Comparison of ENCODE assay signal across 8 mouse cellular contexts in genomic region chr9:31912921-31913738, GRCm38 (mm10). TPM values are rescaled to one million over a fixed set of nuclear protein-coding genes. Genes with fewer than 3 reads are reported as not detected.
DNase-seq lines count a peak whose midpoint lies in the region; ATAC-seq and TF ChIP-seq lines count a peak whose summit lies in the region.

TSS of gene Barx2 (minus strand) at chr9:31913462.

- TF ChIP-seq CTCF in intestine, postnatal 0 days (IDR thresholded peaks at IDR 0.05; ENCODE audit: low read depth), result peak; percentile 84
- TF ChIP-seq CTCF in stomach, postnatal 0 days (IDR thresholded peaks at IDR 0.05; ENCODE audit: low read depth), result peak; percentile 77

- H3K4me3 ChIP-seq in embryonic facial prominence, embryonic 10.5 days, result peak within 1 kb of the TSS; percentile 68
- H3K4me3 ChIP-seq in intestine, postnatal 0 days (ENCODE audit: low read depth, low read length), result peak within 1 kb of the TSS; percentile 58
- H3K4me3 ChIP-seq in midbrain, embryonic 11.5 days (ENCODE audit: low read depth, low read length), result peak within 1 kb of the TSS; percentile 51
- H3K4me3 ChIP-seq in stomach, postnatal 0 days (ENCODE audit: low read depth, low read length), result peak within 1 kb of the TSS; percentile 55

- under 1% methylated on average over 81 of the region's 81 CpGs for WGBS in embryonic facial prominence, embryonic 10.5 days
- WGBS in intestine, postnatal 0 days, result under 1% methylated on average over 81 of the region's 81 CpGs
- under 1% methylated on average over 81 of the region's 81 CpGs for WGBS in midbrain, embryonic 11.5 days
- WGBS in stomach, postnatal 0 days, result under 1% methylated on average over 79 of the region's 81 CpGs

- peak; percentile 36 for ATAC-seq in granulocyte monocyte progenitor cell, adult 5-6 weeks (replicated peaks; ENCODE audit: poor library complexity, severe bottlenecking)
- ATAC-seq in intestine, postnatal 0 days, result peak; percentile 80
- peak; percentile 76 for ATAC-seq in midbrain, embryonic 11.5 days (ENCODE audit: low FRiP score)
- ATAC-seq in stomach, postnatal 0 days (ENCODE audit: low FRiP score, low TSS enrichment), result peak; percentile 80
- no peak for ATAC-seq in megakaryocyte-erythroid progenitor cell, adult 5-6 weeks (replicated peaks; ENCODE audit: low FRiP score, low TSS enrichment, poor library complexity, severe bottlenecking)

- no peaks in the 10 kb centered on the region for H3K36me3 ChIP-seq in embryonic facial prominence, embryonic 10.5 days (replicated peaks)
- H3K36me3 ChIP-seq in intestine, postnatal 0 days (ENCODE audit: control insufficient read depth, insufficient read depth), result no peaks in the 10 kb centered on the region
- H3K36me3 ChIP-seq in midbrain, embryonic 11.5 days (ENCODE audit: control insufficient read depth, insufficient read depth, low read length), result no peaks in the 10 kb centered on the region
- H3K36me3 ChIP-seq in stomach, postnatal 0 days (ENCODE audit: control insufficient read depth, insufficient read depth, low read length), result no peaks in the 10 kb centered on the region

- peak; percentile 71 for DNase-seq in adrenal gland, postnatal 10 days
- DNase-seq in embryonic facial prominence, embryonic 10.5 days (ENCODE audit: low spot score), result peak; percentile 81
- peak; percentile 71 to 79 for DNase-seq in left cerebral cortex, postnatal 36 days (ENCODE audit: low spot score in 2 of 2)
- DNase-seq in midbrain, embryonic 11.5 days (ENCODE audit: low spot score, missing footprints), result peak; percentile 96
- DNase-seq in stomach, postnatal 0 days (ENCODE audit: low spot score), result peak; percentile 80

- H3K9ac ChIP-seq in intestine, postnatal 0 days (ENCODE audit: low read depth, low read length), result peak within 1 kb of the TSS; percentile 17; the same call in 1 of the 2 replicates
- H3K9ac ChIP-seq in midbrain, embryonic 11.5 days (ENCODE audit: low read length), result 0 out of 2 replicates have a peak within 1 kb of the TSS, but pooled peaks have one; percentile 9
- H3K9ac ChIP-seq in stomach, postnatal 0 days (ENCODE audit: low read length), result peak within 1 kb of the TSS; percentile 56

- peak within 1 kb of the TSS; percentile 74 for H3K4me2 ChIP-seq in intestine, postnatal 0 days (replicated peaks; ENCODE audit: low read depth)
- H3K4me2 ChIP-seq in midbrain, embryonic 11.5 days, result peak within 1 kb of the TSS; percentile 97
- H3K4me2 ChIP-seq in stomach, postnatal 0 days (replicated peaks; ENCODE audit: low read depth), result peak within 1 kb of the TSS; percentile 85

- H3K27ac ChIP-seq in embryonic facial prominence, embryonic 10.5 days (replicated peaks), result peak within 1 kb of the TSS; percentile 44; the same call in 1 of the 2 replicates
- H3K27ac ChIP-seq in intestine, postnatal 0 days (ENCODE audit: low read depth, low read length), result no peak within 1 kb of the TSS
- no peak within 1 kb of the TSS for H3K27ac ChIP-seq in midbrain, embryonic 11.5 days (ENCODE audit: low read depth, low read length)
- H3K27ac ChIP-seq in stomach, postnatal 0 days (replicated peaks), result no peak within 1 kb of the TSS; the same call in 1 of the 2 replicates

- H3K4me1 ChIP-seq in embryonic facial prominence, embryonic 10.5 days, result peaks cover 33% of the 10 kb centered on the region
- H3K4me1 ChIP-seq in intestine, postnatal 0 days (replicated peaks; ENCODE audit: control insufficient read depth, insufficient read depth, low read length), result no peaks in the 10 kb centered on the region
- H3K4me1 ChIP-seq in midbrain, embryonic 11.5 days (ENCODE audit: control insufficient read depth, insufficient read depth, low read length), result peaks cover 15% of the 10 kb centered on the region
- H3K4me1 ChIP-seq in stomach, postnatal 0 days (replicated peaks; ENCODE audit: control insufficient read depth, insufficient read depth), result no peaks in the 10 kb centered on the region; the same call in 1 of the 2 replicates

- intact Hi-C loops in left cerebral cortex, postnatal 36 days (cut with DNase I), result loop anchor here (2.0 to 5.0 kb wide), 2 partner anchors 54 to 336 kb away; no protein-coding TSS in a partner anchor

- TF ChIP-seq EP300 in stomach, postnatal 0 days (optimal IDR thresholded peaks at IDR 0.05), result no peak

- H3K9me3 ChIP-seq in embryonic facial prominence, embryonic 10.5 days, result no peaks in the 10 kb centered on the region
- H3K9me3 ChIP-seq in intestine, postnatal 0 days (ENCODE audit: control insufficient read depth), result no peaks in the 10 kb centered on the region
- H3K9me3 ChIP-seq in midbrain, embryonic 11.5 days (ENCODE audit: control insufficient read depth, low read length), result no peaks in the 10 kb centered on the region
- H3K9me3 ChIP-seq in stomach, postnatal 0 days (ENCODE audit: control insufficient read depth, low read length), result no peaks in the 10 kb centered on the region

- peaks cover 100% of the 10 kb centered on the region for H3K27me3 ChIP-seq in embryonic facial prominence, embryonic 10.5 days (replicated peaks; ENCODE audit: low read depth, poor library complexity, severe bottlenecking)
- peaks cover 78% of the 10 kb centered on the region for H3K27me3 ChIP-seq in intestine, postnatal 0 days (replicated peaks; ENCODE audit: control insufficient read depth, insufficient read depth, low read length)
- peaks cover 73% of the 10 kb centered on the region for H3K27me3 ChIP-seq in midbrain, embryonic 11.5 days (ENCODE audit: control insufficient read depth, insufficient read depth, low read length)
- H3K27me3 ChIP-seq in stomach, postnatal 0 days (ENCODE audit: control insufficient read depth, insufficient read depth, low read length), result peaks cover 30% of the 10 kb centered on the region

RNA-seq across cellular contexts. Expression of gene Barx2, which starts in this region (rescaled TPM):
- total RNA-seq in adrenal gland, postnatal 10 days (2021), result 1 to 10 TPM in 1 of 2 experiments, under 1 TPM in 1; 0.12 to 2.4 TPM
- 0.60 and 0.72 TPM in 2 replicates for polyA plus RNA-seq in embryonic facial prominence, embryonic 10.5 days (2016; fragmentation: Nextera tagmentation; extraction: Ambion mirVana)
- not detected in 2 replicates for total RNA-seq in granulocyte monocyte progenitor cell, adult 5-6 weeks (2014; fragmentation: Nextera tagmentation)
- not detected in 2 replicates for total RNA-seq in granulocyte monocyte progenitor cell, adult 5-6 weeks (2017)
- polyA plus RNA-seq in intestine, postnatal 0 days (2015; fragmentation: Nextera tagmentation; extraction: Ambion mirVana), result not detected in 2 replicates
- 1 to 10 TPM; 5.1 to 8.5 TPM for total RNA-seq in left cerebral cortex, postnatal 36 days (2021)
- polyA plus RNA-seq in midbrain, embryonic 11.5 days (2014; fragmentation: Nextera tagmentation; extraction: Ambion mirVana), result not detected in 2 replicates
- polyA plus RNA-seq in stomach, postnatal 0 days (2015; fragmentation: Nextera tagmentation; extraction: Ambion mirVana), result 4.1 and 4.6 TPM in 2 replicates
- not detected in 2 replicates for total RNA-seq in megakaryocyte-erythroid progenitor cell, adult 5-6 weeks (2014; fragmentation: Nextera tagmentation)
- total RNA-seq in megakaryocyte-erythroid progenitor cell, adult 5-6 weeks (2017), result not detected in 2 replicates

Comparison
In these comparisons a context has a peak if more than half of its experiments do, and no peak if none do; other contexts are left out.
1. Peak in DNase-seq, H3K4me3 ChIP-seq and H3K27ac ChIP-seq in embryonic facial prominence, embryonic 10.5 days; RNA of the gene not detected or under 1 TPM.
2. Peak in ATAC-seq in granulocyte monocyte progenitor cell, adult 5-6 weeks; RNA of the gene not detected or under 1 TPM.
3. Peak in ATAC-seq, H3K4me3 ChIP-seq, H3K9ac ChIP-seq and H3K4me2 ChIP-seq in intestine, postnatal 0 days; RNA of the gene not detected or under 1 TPM.
4. Peak in DNase-seq, ATAC-seq, H3K4me3 ChIP-seq, H3K9ac ChIP-seq and H3K4me2 ChIP-seq in midbrain, embryonic 11.5 days; RNA of the gene not detected or under 1 TPM.